In the genomic region with DNA sequence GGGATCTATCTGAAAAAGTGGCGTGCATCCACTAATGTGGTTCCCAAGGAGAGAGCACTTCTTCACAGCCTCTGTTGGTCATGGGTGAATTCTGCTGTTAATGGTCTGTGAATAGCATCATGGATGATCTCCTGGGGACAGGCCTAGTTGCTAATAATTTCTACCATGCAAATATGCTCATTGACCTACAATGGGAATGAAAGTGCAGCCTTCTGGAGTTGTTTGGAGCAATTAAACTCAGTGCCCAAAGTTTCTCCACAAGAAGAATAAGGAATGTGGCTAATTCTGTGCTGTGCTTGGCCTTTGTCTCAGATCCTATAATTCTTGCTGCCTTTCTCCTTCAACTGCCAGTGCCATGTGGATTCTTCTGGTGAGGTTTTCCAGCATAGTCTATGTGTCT, we compare ENCODE assay signal across 25 mouse cellular contexts.
"Had no signal": no experiment of that assay in that cellular context is flagged by ENCODE, and none has a peak within 500 bp of the region (broad histone marks: within the 10 kb centered on the region; RNA-seq: fewer than 3 reads in every experiment).

No protein-coding gene starts in this region.

- H3K4me1 ChIP-seq: heart, embryonic 13.5 days; heart, embryonic 15.5 days; hindbrain, embryonic 12.5 days; intestine, embryonic 15.5 days; limb, embryonic 13.5 days; limb, embryonic 15.5 days; liver, embryonic 12.5 days had no signal

- DNase-seq: gastrocnemius, postnatal 14 days; gastrocnemius, postnatal 36 days; heart, adult 11 months; heart, adult 2 months; heart, postnatal 14 days; heart, postnatal 36 days; kidney, adult 18-20 months; kidney, adult 8-10 months; kidney, postnatal 10 days; kidney, postnatal 36 days; layer of hippocampus, adult 9-11 months; layer of hippocampus, postnatal 36 days; left cerebral cortex, postnatal 4 days had no signal

- H3K36me3 ChIP-seq: heart, embryonic 13.5 days; heart, embryonic 15.5 days; hindbrain, embryonic 12.5 days; intestine, embryonic 15.5 days; limb, embryonic 13.5 days; limb, embryonic 15.5 days; liver, embryonic 12.5 days had no signal

- ATAC-seq: hindbrain, embryonic 16.5 days; inflammation-experienced regulatory T-cells, adult 6 months; intestine, embryonic 15.5 days; intestine, postnatal 0 days; liver, embryonic 12.5 days had no signal

- H3K4me2 ChIP-seq: heart, embryonic 11.5 days; heart, embryonic 13.5 days; heart, embryonic 15.5 days; hindbrain, embryonic 12.5 days; hindbrain, embryonic 14.5 days; intestine, embryonic 15.5 days; limb, embryonic 13.5 days; limb, embryonic 15.5 days; liver, embryonic 12.5 days had no signal

- H3K9me3 ChIP-seq: heart, embryonic 13.5 days; heart, embryonic 15.5 days; hindbrain, embryonic 12.5 days; intestine, embryonic 15.5 days; limb, embryonic 13.5 days; limb, embryonic 15.5 days; liver, embryonic 12.5 days had no signal

- H3K27ac ChIP-seq: heart, adult 2 months; heart, embryonic 13.5 days; heart, embryonic 15.5 days; hindbrain, embryonic 12.5 days; hindbrain, embryonic 14.5 days; intestine, embryonic 15.5 days; limb, embryonic 13.5 days; limb, embryonic 15.5 days; liver, embryonic 12.5 days had no signal

- H3K27me3 ChIP-seq: heart, embryonic 13.5 days; heart, embryonic 15.5 days; hindbrain, embryonic 12.5 days; intestine, embryonic 15.5 days; limb, embryonic 13.5 days; limb, embryonic 15.5 days; liver, embryonic 12.5 days had no signal

- H3K9ac ChIP-seq: heart, embryonic 13.5 days; heart, embryonic 15.5 days; hindbrain, embryonic 12.5 days; hindbrain, embryonic 14.5 days; intestine, embryonic 15.5 days; limb, embryonic 13.5 days; limb, embryonic 15.5 days; liver, embryonic 12.5 days had no signal

- H3K4me3 ChIP-seq: heart, adult 2 months; heart, embryonic 13.5 days; heart, embryonic 15.5 days; hindbrain, embryonic 12.5 days; intestine, embryonic 15.5 days; limb, embryonic 13.5 days; limb, embryonic 15.5 days; liver, embryonic 12.5 days had no signal
